Mouse (Mus musculus) kidney, adult 2 months (tissue): Measurements from ENCODE around the gene Rilpl1.

Experiments used
- CTCF ChIP-seq: fragments of 200-500 bp; conservative IDR thresholded peaks from 2 replicates; pipeline ENCODE4 v1.5.1; 2011; ENCODE audit warnings: low read depth, mild to moderate bottlenecking, control low read depth, low read length, moderate library complexity, mixed read lengths; ENCODE audit not compliant: insufficient read depth, insufficient read length
- POLR2A ChIP-seq: fragments of 200-500 bp; IDR thresholded peaks from one replicate; pipeline ENCODE4 v1.6.1; 2011; ENCODE audit warnings: low read depth, low read length, control low read depth

- no peak for TF ChIP-seq POLR2A
- no peak for TF ChIP-seq CTCF
Observed at GRCm38 (mm10) chr5:124510536-124511050, 20.6 kb downstream of the Rilpl1 start.
